Mouse (Mus musculus) c-Kit-positive CD71-positive TER-119-negative erythroid progenitor cells, embryonic 14.5 days (primary cell): Measurements from ENCODE around the gene Stard13.

ENCODE experiments used
- DNase-seq: peaks from one replicate; pipeline ENCODE4 v3.0.0-alpha.2; 2013; ENCODE audit warnings: low read depth

Stard13 gene

GRCm38 (mm10) chr5:151233400-151234031 lies at the start of gene Stard13:
TSS of gene Stard13 (minus strand) at chr5:151233836.
- no peak for DNase-seq

- no peak for DNase-seq
Observed at GRCm38 (mm10) chr5:151279531-151279930, 45.9 kb upstream of the Stard13 start.

- no peak for DNase-seq
Observed at GRCm38 (mm10) chr5:151277927-151278326, 44.3 kb upstream of the Stard13 start.

DNA sequence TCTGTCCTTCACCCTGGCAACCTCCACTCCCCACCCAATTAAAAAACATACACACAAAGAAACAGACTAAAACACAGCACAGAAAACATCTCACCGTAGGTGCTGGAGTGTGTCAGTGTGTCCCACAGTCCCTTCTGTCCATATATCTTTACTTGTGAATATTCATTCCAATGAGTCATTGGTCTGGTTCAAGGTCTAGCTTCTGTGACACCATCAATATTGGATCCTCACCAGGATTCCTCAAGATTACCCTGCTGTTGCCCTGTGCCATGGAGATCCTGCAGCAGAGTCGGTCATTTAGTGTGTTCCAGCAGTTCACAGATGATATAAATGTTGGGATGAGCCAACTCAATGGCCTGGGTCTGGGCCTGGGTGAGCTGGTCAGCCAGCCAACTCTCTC lies 42.4 kb upstream of the Stard13 start:
- no peak for DNase-seq

DNA sequence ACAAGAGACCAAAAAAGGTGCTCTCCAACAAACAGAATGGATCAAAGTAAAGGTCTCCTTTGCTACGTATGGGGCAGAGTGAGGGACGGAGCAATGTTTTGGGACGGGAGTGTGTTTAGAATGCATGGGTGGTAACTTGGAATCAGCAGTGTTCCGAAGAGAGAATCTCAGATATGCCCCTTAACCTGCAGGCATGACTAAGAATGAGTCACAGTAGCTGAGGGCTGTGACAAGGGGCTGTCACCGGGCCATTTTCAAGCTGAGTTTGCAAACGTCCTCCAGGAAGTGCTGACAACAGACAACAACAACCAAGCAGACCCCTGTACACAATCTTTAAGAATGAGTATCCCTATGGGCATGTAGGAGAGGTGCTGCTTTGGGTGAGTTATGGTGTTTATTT lies 40.6 kb upstream of the Stard13 start:
- DNase-seq: no peak

DNA sequence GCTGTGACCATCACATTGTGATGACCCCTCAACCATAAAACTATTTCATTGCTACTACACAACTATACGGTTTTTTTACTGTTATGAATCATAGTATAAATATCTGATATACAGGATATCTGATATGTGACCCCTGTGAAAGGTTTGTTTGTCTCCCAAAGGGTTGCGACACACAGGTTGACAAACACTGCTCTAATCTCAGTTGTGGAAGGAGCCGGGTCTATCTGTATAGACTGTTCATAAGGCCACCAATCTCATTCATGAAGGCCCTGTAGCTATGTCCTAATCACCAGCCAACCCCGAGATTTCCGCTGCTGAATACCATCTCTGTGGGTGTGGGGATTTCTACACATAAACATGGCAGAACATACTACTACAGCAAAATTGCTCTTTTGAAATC lies 37.2 kb upstream of the Stard13 start:
- DNase-seq: no peak

DNA sequence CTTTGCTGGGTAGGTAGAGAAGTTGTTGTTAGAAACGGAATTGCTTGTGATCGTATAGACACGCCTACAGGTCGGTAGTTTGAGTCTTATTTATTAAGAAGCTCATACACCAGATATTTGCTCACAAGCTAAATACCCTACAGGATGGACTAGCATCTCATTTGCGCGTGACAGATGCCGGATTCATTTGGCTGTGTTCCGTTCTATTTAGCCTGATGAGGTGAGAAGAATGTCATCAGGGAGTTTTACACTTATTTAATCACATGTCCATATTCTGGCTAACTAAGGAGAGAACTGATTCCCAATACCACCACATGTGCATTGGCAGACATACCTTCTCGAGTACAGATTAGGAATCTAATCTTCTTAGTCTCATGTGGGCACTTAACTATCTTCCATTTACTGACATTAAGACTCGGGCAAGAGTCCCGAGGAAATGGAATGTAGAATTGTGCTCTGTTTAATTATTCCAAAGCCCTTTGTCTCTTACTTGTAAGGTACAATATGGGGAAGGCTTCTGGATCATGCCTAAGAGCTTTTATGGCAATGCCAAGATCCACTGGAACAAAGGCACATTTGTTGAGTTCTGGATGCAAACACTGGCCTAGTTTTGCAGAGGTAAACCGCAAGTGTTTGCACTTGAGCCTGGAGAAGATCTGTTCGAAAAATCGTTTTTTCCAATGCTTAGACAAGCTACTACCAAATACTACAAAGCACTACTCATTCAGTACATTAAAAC lies 33.4 kb upstream of the Stard13 start:
- no peak for DNase-seq

DNA sequence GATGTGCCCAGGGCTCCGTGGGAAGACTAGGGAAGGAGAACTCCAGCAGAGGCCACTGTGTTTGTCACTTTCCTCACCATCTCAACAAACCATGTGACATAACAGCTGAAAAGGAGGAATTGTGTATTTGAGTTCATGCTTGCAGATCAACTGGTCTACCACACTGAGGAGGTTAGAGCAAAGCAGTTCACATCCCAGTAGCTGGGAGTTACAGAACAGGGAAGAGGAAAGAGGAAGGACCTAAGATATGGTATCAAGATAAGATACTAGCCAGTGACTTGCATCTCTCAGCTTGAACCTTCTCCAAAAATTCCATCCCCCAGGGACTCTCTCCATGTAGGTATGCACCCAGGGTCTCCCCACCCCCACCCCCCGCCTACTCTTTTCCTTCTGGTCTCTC lies 27.9 kb upstream of the Stard13 start:
- DNase-seq: no peak

- DNase-seq: no peak
Observed at GRCm38 (mm10) chr5:151252213-151252612, 18.6 kb upstream of the Stard13 start.

GRCm38 (mm10) chr5:151251656-151252055 lies 18.0 kb upstream of the Stard13 start:
- DNase-seq: no peak

GRCm38 (mm10) chr5:151248671-151249620 lies 15.3 kb upstream of the Stard13 start:
- peak; percentile 48 for DNase-seq

- no peak for DNase-seq
Observed at GRCm38 (mm10) chr5:151248084-151248483, 14.4 kb upstream of the Stard13 start.

- no peak for DNase-seq
Observed at GRCm38 (mm10) chr5:151247115-151247875, 13.7 kb upstream of the Stard13 start.

DNA sequence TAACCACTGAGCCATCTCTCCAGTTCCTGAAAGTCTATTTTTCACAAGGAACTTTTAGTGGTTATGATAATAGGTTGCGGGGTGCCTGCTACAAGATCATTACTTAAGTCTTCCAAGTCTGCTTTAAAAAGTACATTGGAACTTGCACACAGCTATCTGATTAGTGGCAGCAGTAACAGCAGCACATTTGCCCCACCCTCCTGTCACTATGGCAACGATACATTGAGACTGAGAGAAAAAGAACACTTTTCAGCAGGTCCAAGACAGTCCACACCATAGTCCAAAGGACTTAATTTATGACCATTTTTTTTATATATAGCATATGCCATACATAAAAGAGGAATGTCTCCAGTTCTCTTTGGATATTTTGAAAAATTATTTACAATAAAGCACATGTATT lies 12.7 kb upstream of the Stard13 start:
- peak; percentile 56 for DNase-seq

GRCm38 (mm10) chr5:151245571-151245970 lies 11.9 kb upstream of the Stard13 start:
- DNase-seq: no peak

- DNase-seq: no peak
Observed at GRCm38 (mm10) chr5:151238730-151239129, 5.1 kb upstream of the Stard13 start.

- DNase-seq: no peak
Observed at GRCm38 (mm10) chr5:151236411-151236810, 2.8 kb upstream of the Stard13 start.

- no peak for DNase-seq
Observed at GRCm38 (mm10) chr5:151232576-151233299, 898 bp downstream of the Stard13 start.

DNA sequence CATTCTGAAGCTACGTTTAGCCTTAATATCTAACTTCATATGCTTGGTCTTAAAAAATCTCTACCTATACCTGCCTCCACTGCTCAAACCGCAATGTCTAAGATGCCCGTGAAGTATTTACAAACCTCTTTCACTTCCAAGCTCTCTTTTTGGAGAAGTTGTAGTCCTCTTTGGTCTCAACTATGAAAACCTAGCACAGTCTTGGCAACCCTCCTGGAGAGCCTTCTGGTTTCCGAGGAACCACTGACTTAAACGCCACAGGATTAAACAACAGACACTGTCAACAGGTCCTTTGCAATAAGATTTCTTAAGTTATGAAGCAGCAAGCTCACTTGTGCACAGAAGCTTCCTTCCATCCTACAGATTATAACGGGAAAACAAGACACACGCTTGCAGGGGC lies 1.8 kb downstream of the Stard13 start:
- DNase-seq: no peak

GRCm38 (mm10) chr5:151231411-151231810 lies 2.2 kb downstream of the Stard13 start:
- DNase-seq: no peak

GRCm38 (mm10) chr5:151230427-151230826 lies 3.2 kb downstream of the Stard13 start:
- no peak for DNase-seq
